Mouse (Mus musculus) limb, embryonic 12.5 days (tissue): Measurements from ENCODE around the gene Pramef8. TPM values are rescaled to one million over a fixed set of nuclear protein-coding genes. Genes with fewer than 3 reads are reported as not detected.
A peak's percentile ranks its signal among the peaks of the same experiment; 100 is the strongest.

Experiments
- ATAC-seq: fragments of 200-750 bp; cut with Nextera tagmentation; 2 replicates; pipeline ENCODE4 v1.8.0; 2017; ENCODE audit warnings: low read depth, moderate TSS enrichment; ENCODE audit not compliant: insufficient number of reproducible peaks, insufficient read depth, low FRiP score, low TSS enrichment
- H3K27ac ChIP-seq: fragments of 300-500 bp; sonication (generic); 2 replicates; pipeline ENCODE4 v1.5.1; 2016; ENCODE audit warnings: mild to moderate bottlenecking, moderate library complexity
- H3K27me3 ChIP-seq: fragments of 300-500 bp; sonication (generic); 2 replicates; pipeline ENCODE4 v1.6.1; 2016; ENCODE audit warnings: mild to moderate bottlenecking, moderate library complexity
- H3K36me3 ChIP-seq: fragments of 300-500 bp; sonication (generic); 2 replicates; pipeline ENCODE4 v1.6.1; 2016; ENCODE audit warnings: mild to moderate bottlenecking, moderate library complexity
- H3K4me1 ChIP-seq: fragments of 300-500 bp; sonication (generic); replicated peaks from 2 replicates; pipeline ENCODE4 v1.6.1; 2016
- H3K4me2 ChIP-seq: fragments of 300-500 bp; sonication (generic); 2 replicates; pipeline ENCODE4 v1.6.1; 2016; ENCODE audit warnings: mild to moderate bottlenecking, moderate library complexity
- H3K4me3 ChIP-seq: fragments of 300-500 bp; sonication (generic); replicated peaks from 2 replicates; pipeline ENCODE4 v1.5.1; 2016; ENCODE audit warnings: mild to moderate bottlenecking
- H3K9ac ChIP-seq: fragments of 300-500 bp; sonication (generic); replicated peaks from 2 replicates; pipeline ENCODE4 v1.6.1; 2016; ENCODE audit warnings: mild to moderate bottlenecking, moderate library complexity
- H3K9me3 ChIP-seq: fragments of 300-500 bp; sonication (generic); 2 replicates; pipeline ENCODE4 v1.6.1; 2016; ENCODE audit warnings: mild to moderate bottlenecking, moderate library complexity
- WGBS: fragments of 180-500 bp; shearing (Covaris S2); methylation state at CpG from one replicate; pipeline ENCODE4 v1.1.7; 2016; 5-methylcytosine and 5-hydroxymethylcytosine counted together
- polyA plus RNA-seq: library from polyadenylated mRNA; unstranded; fragments of >200 nt; fragmentation: Nextera tagmentation; extraction: Ambion mirVana; gene quantifications from 2 replicates; pipeline ENCODE4 v1.2.1, GENCODE M21; 2016

The Pramef8 gene
- 21.9 and 23.6 TPM in 2 replicates for polyA plus RNA-seq

DNA sequence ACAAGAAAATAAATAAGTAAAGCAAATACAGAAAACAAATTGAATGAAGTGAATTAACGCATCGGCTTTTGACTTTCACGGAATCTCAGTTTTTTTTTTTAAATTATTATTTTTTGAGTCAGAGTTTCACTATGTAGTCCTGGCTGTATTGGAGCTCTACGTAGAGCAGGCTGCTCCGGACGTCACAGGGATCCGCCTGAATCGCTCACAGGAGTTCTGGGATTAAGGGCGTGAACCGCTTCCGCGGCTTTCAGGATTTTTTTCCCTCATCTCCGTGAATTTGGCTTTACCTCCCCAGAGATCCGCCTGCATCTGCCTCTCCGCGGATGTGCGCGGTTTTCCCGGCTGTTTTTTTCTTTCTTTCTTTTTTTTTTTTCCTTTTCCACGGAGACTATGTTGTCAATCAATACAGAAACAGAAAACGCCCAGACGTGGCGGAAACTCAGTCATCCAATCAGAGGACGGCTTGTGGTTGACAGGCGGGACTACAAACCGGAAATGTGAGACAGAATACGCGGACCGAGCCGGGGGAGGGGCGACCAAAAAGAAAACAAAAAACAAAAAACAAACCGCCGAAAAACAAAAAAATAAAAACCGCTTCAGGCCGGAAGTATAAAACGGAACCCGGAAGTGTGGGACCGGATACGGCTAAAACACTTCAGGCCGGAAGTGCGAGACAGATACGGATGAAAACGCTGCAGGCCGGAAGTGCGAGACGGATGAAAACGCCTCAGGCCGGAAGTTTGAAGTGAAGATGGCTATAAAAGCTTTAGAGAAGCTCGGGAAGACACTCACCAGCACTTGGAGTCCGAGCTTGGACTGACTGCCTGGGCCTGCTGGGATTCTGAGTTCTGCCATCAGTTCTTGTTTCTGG, at the start of gene Pramef8:
Gene Pramef8, plus strand, starts transcription at position 208 of the 874 bp plus-strand sequence.
- WGBS: 1% methylated on average over 50 of the region's 50 CpGs
- Histone ChIP-seq H3K36me3 (peaks cover 35% of the 10 kb centered on the region), H3K9me3 (peaks cover 9% of the 10 kb centered on the region), H3K27ac (peak within 1 kb of the TSS; percentile 83), H3K4me1 (no peaks in the 10 kb centered on the region), H3K9ac (peak within 1 kb of the TSS; percentile 51), H3K27me3 (no peaks in the 10 kb centered on the region), H3K4me3 (peak within 1 kb of the TSS; percentile 53), H3K4me2 (peak within 1 kb of the TSS; percentile 52)
- peak; percentile 89 for ATAC-seq

DNA sequence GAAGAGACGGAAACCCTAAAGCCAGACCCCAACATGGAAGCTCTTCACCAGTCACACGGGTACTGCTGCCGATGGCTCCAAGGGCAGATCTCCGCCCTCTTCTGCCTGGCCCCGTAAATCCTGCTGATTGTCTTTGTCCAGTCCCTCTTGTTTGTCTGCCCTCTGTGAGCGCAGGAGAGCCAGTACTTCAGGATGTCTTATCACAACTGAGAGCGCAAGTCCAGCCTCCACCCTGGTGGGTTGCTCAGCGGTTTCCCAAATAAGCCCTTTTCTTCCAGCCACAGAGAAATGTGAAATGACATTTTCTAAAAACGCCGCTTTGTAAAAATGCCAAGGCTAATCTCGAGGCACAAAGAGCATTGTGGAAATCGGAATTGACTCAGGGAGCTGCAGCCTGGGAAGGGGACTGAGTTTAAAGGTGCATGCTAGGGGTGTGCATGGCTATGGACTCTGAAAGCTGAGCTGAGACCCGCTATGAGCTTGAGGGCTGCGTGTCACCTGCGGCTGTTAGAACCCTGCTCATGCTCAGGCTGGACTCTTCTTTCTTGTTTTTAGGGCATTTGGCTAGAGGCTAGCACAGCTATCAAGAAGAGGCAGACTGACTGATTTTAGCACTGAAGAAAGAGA, 45.7 kb upstream of the Pramef8 start:
- H3K9ac ChIP-seq: no peak overlapping the region

DNA sequence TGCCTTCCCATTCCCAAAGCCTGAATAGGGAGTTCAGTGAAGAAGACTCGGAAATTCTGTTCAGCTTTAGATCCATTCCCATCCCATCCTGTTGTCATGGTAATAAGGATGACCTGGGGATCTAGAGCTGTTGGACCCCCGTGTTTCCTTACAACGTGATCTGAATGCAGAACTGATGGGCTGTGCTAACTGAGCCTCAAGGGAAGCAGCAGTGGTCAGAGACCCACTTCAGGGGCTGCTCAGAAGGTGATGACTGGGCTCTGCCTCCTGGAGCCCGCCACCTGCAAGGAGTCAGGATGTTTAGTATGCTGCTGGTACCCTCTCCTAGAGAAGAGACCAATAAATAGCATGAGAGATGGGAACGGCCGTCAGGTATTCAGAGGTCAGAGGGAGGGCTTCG, 32.7 kb upstream of the Pramef8 start:
- no peaks in the 10 kb centered on the region for H3K36me3 ChIP-seq
- no peak overlapping the region for H3K27ac ChIP-seq
- H3K4me2 ChIP-seq: no peak overlapping the region
- ATAC-seq: no peak
- WGBS: 39% methylated on average over 7 of the region's 7 CpGs
- H3K4me1 ChIP-seq: no peaks in the 10 kb centered on the region
- no peaks in the 10 kb centered on the region for H3K9me3 ChIP-seq
- H3K27me3 ChIP-seq: peaks cover 24% of the 10 kb centered on the region
- no peak overlapping the region for H3K4me3 ChIP-seq
- H3K9ac ChIP-seq: no peak overlapping the region

More for the DNA sequence above, 45.7 kb upstream of the Pramef8 start:
- Histone ChIP-seq H3K4me2 (no peak overlapping the region), H3K27ac (no peak overlapping the region), H3K27me3 (no peaks in the 10 kb centered on the region), H3K4me3 (no peak overlapping the region), H3K4me1 (no peaks in the 10 kb centered on the region), H3K9me3 (no peaks in the 10 kb centered on the region), H3K36me3 (no peaks in the 10 kb centered on the region)
- 68% methylated on average over 15 of the region's 15 CpGs for WGBS
- no peak for ATAC-seq

DNA sequence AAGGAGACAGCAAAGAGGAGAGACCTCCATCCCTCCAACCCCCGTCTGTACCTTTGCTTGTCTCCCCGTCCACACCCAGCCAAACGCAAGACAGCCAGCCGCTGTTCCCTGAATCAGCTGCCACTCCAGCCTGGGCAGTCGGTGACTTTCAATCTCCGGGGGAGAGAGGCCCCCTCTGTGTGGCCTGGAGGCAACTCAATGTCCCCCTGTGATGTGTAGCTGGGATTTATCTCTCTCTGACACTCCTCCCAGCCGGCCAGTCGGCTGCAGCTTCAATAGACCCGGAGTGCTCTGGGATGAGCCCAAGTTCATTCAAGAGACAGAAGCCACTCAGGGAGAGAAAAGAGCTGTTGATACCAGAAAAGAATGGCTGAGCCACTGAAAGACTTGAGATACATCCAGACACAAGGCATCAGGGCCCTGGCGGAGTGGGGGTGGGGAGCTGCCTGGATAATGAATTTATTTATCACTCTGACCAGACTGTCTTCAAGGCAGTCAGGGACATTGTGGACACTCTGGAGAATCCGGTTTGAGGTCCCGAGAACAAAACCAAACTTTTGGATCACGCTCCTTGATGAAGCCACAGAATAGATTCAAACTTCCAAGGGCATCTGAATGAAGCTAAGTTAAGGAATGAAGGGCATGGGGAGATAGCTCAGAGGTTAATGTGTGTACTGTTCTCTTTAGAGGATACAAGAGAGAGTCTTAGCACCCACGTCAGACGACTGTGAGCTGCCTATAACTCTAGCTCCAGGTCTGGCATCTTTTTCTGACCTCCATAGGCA, 32.1 kb upstream of the Pramef8 start:
- ATAC-seq: no peak
- WGBS: 36% methylated on average over 15 of the region's 15 CpGs
- H3K4me2 ChIP-seq: no peak overlapping the region
- H3K9ac ChIP-seq: no peak overlapping the region
- no peak overlapping the region for H3K27ac ChIP-seq
- peaks cover 24% of the 10 kb centered on the region for H3K27me3 ChIP-seq
- H3K4me3 ChIP-seq: no peak overlapping the region
- no peaks in the 10 kb centered on the region for H3K4me1 ChIP-seq
- H3K9me3 ChIP-seq: no peaks in the 10 kb centered on the region
- no peaks in the 10 kb centered on the region for H3K36me3 ChIP-seq

DNA sequence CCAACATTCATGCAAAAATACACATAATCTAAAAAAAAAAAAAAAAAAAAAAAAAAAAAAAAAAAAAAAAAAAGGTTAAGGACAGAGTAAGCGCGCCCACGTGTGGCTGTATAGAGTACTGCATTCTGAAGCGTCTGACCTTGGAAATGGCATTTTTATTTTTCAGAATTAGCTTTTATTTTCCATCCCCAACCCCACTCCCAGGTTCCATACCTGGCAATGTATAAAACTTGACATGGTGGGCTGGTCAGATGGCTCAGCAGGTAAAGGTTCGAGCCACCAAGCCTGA, 31.6 kb upstream of the Pramef8 start:
- 0% methylated on average over 5 of the region's 5 CpGs for WGBS
- H3K27me3 ChIP-seq: peaks cover 24% of the 10 kb centered on the region
- H3K9ac ChIP-seq: no peak overlapping the region
- no peak overlapping the region for H3K27ac ChIP-seq
- no peak for ATAC-seq
- no peaks in the 10 kb centered on the region for H3K4me1 ChIP-seq
- H3K9me3 ChIP-seq: no peaks in the 10 kb centered on the region
- H3K36me3 ChIP-seq: no peaks in the 10 kb centered on the region
- no peak overlapping the region for H3K4me3 ChIP-seq
- no peak overlapping the region for H3K4me2 ChIP-seq

DNA sequence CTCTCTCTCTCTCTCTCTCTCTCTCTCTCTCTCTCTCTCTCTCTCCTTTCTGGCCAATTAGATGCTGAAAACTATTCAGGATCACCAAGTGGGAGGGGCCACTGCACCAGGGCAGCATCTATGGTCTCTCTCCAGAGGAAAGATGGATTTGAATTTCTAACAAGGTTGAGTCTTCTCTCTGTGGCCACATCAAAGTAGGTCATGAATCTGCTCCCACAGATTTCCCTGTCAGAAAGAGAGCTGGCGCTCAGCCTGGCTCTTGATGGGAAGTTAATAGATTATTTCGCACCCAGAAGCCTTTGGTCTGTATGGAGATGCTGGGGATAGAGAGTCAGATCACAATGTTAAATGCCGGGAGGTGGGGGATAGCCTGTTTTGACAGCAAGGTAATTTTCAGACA, 30.1 kb upstream of the Pramef8 start:
- no peak overlapping the region for H3K4me3 ChIP-seq
- H3K27ac ChIP-seq: no peak overlapping the region
- ATAC-seq: no peak
- H3K9ac ChIP-seq: no peak overlapping the region
- H3K36me3 ChIP-seq: no peaks in the 10 kb centered on the region
- H3K4me1 ChIP-seq: no peaks in the 10 kb centered on the region
- no peaks in the 10 kb centered on the region for H3K9me3 ChIP-seq
- H3K27me3 ChIP-seq: peaks cover 24% of the 10 kb centered on the region
- 75% methylated on average over 3 of the region's 3 CpGs for WGBS
- no peak overlapping the region for H3K4me2 ChIP-seq

DNA sequence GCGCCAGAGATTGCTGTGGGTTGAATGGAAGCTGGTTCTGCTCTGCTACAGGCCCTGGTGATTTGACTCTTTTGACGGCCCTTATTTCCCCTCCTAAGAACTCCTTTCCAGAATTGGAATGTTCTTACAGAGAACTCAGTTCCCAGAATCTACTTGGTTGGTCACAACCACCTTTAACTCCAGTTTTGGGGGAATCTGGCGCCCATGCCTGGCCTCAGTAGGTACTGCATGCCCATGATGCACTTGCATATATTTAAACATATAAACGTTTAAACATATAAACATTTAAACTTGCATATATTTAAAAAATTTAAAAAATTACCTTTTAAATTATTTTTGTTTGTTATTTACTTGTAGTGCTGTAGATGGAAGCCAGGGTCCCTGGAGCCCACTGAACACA, 28.6 kb upstream of the Pramef8 start:
- Histone ChIP-seq H3K27ac (no peak overlapping the region), H3K27me3 (peaks cover 19% of the 10 kb centered on the region), H3K9ac (no peak overlapping the region), H3K4me1 (no peaks in the 10 kb centered on the region), H3K36me3 (no peaks in the 10 kb centered on the region), H3K4me3 (no peak overlapping the region), H3K9me3 (no peaks in the 10 kb centered on the region), H3K4me2 (no peak overlapping the region)
- no peak for ATAC-seq
- 39% methylated on average over 4 of the region's 4 CpGs for WGBS

DNA sequence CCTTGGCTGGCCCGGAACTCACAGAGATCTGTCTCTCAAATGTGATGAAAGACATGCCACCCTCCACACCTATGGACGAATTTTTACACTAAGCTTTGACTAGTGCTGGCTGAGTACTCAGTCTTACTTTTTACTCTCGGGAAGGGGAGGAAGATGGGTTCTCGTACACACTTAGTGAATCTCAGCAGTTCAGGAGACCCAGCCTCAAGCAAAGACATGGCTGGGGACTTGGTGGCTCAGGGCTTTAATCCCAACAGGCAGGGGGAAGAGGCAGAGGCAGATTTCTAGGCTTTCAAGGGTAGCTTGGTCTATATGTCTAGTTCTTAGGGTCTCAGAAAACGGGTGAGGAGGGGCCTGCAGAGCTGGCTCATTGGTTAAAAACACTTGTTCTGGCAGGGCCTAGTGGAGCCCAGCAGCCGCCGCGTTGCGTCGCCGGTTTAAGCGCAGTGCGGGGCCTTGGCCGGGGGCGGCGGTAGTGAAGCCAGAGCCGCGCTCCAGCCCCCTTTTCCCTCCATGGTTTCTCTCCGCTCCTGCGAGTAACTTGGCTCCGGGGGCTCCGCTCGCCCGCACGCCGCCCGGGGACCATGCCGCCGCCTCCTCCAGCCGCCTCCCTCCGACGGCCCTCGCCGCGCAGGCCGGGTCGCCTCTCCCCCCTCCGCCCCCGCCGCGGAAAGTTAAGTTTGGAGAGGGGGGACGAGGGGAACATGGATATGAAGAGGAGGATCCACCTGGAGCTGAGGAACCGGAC, 23.1 kb upstream of the Pramef8 start:
- Histone ChIP-seq H3K9ac (peak overlapping the region; percentile 55; the same call in 1 of the 2 replicates), H3K36me3 (no peaks in the 10 kb centered on the region), H3K9me3 (peaks cover 3% of the 10 kb centered on the region), H3K4me2 (peak overlapping the region; percentile 57), H3K27ac (no peak overlapping the region), H3K4me1 (no peaks in the 10 kb centered on the region), H3K27me3 (no peaks in the 10 kb centered on the region), H3K4me3 (peak overlapping the region; percentile 38)
- ATAC-seq: peak; percentile 72
- 8% methylated on average over 43 of the region's 43 CpGs for WGBS

DNA sequence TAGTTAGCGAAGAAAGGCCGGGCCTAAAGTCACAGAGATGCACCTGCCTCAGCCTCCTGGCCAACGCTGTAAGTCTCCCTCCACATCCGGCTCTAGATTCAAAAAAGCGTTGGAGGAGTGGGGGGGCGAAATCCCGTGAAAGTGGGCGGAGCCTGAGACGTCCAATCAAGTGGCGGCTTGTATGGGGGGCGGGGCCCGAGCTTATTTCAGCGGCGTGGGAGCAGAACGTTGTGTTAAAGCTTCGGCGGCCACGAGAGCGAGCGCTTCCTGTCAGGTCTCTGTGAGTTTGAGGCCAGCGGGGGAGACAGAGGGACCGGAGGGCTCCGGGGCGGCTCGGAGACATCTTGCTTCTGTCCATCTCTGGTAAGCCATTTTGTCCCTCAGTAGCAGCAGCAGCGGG, 18.0 kb upstream of the Pramef8 start, which contains the start of gene Pramel1:
Gene Pramel1, plus strand, starts transcription at position 248 of the 400 bp plus-strand sequence.
- WGBS: 80% methylated on average over 26 of the region's 26 CpGs
- H3K27me3 ChIP-seq: no peaks in the 10 kb centered on the region

DNA sequence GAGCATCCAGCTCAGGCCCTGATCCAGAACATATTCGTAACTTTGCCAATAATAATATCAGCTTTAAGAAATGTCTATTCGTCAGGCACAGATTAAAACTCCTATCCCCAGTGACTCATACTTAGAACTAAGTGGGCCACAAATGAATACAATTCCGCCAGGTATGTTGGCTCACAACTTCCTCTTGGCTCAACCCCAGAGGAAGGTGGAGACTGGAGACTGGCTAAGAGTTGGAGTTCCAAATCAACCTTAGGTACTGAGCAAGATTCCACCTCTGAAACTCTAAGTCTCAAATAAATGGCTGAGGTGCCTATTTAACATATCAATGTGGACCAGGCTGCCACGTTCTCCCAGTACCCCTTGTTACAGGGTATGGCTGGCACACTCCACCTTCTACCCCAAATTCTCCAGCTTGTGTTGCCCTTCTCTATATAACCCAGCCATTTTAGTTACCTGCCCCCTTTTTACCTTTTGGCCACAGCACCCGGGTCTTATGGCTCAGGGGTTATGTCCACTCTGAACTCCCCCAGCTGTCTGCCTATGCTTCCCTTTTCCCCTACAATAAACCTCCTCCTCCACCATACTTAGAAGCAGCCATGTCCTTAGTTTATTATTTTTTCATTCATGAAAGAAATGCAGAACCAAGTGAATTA, 534 bp upstream of the Pramef8 start:
- ATAC-seq: peak; percentile 41; the same call in 1 of the 2 replicates
- H3K4me2 ChIP-seq: peak overlapping the region; percentile 52
- no peaks in the 10 kb centered on the region for H3K4me1 ChIP-seq
- H3K9me3 ChIP-seq: peaks cover 9% of the 10 kb centered on the region
- no peak overlapping the region for H3K9ac ChIP-seq
- H3K4me3 ChIP-seq: peak overlapping the region; percentile 53
- peaks cover 28% of the 10 kb centered on the region for H3K36me3 ChIP-seq
- H3K27me3 ChIP-seq: no peaks in the 10 kb centered on the region
- 75% methylated on average over 5 of the region's 5 CpGs for WGBS
- H3K27ac ChIP-seq: no peak overlapping the region

More for the DNA sequence above, 18.0 kb upstream of the Pramef8 start, which contains the start of gene Pramel1:
- no peak within 1 kb of the TSS for H3K27ac ChIP-seq
- no peaks in the 10 kb centered on the region for H3K4me1 ChIP-seq
- no peak within 1 kb of the TSS for H3K4me2 ChIP-seq
- no peak for ATAC-seq
- H3K9me3 ChIP-seq: peaks cover 5% of the 10 kb centered on the region
- H3K9ac ChIP-seq: no peak within 1 kb of the TSS
- H3K4me3 ChIP-seq: no peak within 1 kb of the TSS
- H3K36me3 ChIP-seq: no peaks in the 10 kb centered on the region
